Mouse (Mus musculus): Measurements from ENCODE around the gene Agbl4. TPM values are rescaled to one million over a fixed set of nuclear protein-coding genes. Genes with fewer than 3 reads are reported as not detected.

Gene Agbl4
- polyA plus RNA-seq (2015; fragmentation: Illumina TruSeq; extraction: RNeasy Lipid Tissue Mini Kit (QIAGEN cat#74804); ENCODE audit: insufficient read depth, low read depth, low replicate concordance), result 1.2 TPM

GRCm38 (mm10) chr4:110397618-110398045, at the start of gene Agbl4:
TSS of gene Agbl4 (plus strand) at chr4:110397661.

GRCm38 (mm10) chr4:110351178-110352000, 46.1 kb upstream of the Agbl4 start, which contains the start of gene Elavl4:
TSS of gene Elavl4 (minus strand) at chr4:110351909.

GRCm38 (mm10) chr4:111414818-111415488, 1017.5 kb downstream of the Agbl4 start, which contains the start of gene Bend5:
TSS of gene Bend5 (plus strand) at chr4:111415006.

Other genes with a start within 250 kb of the Agbl4 start
- gene Elavl4, start 45.8 kb upstream of the Agbl4 start, polyA plus RNA-seq (2015; fragmentation: Illumina TruSeq; extraction: RNeasy Lipid Tissue Mini Kit (QIAGEN cat#74804); ENCODE audit: insufficient read depth, low read depth, low replicate concordance), result 1.1 TPM